Mouse (Mus musculus): Measurements from ENCODE around the gene Tor1aip2.

- TF ChIP-seq CTCF (IDR thresholded peaks at IDR 0.05; ENCODE audit: low read depth), result no peak
- TF ChIP-seq EP300 (IDR thresholded peaks at IDR 0.05; ENCODE audit: low read depth), result no peak
Measured at GRCm38 (mm10) chr1:156084603-156085002, 49.4 kb downstream of the Tor1aip2 start.

Data from liver, postnatal 0 days (tissue).